Mouse (Mus musculus): ENCODE results near the gene 2010315B03Rik.

- TF ChIP-seq CTCF (IDR thresholded peaks at IDR 0.05), result no peak
- no peak for TF ChIP-seq EP300 (IDR thresholded peaks at IDR 0.05; ENCODE audit: insufficient read depth, low read depth, low read length)
- TF ChIP-seq POLR2A (IDR thresholded peaks at IDR 0.05; ENCODE audit: insufficient read depth, low read depth, low read length), result no peak
These were observed 994 bp downstream of the 2010315B03Rik start for GRCm38 (mm10) chr9:124311502-124311901.

All from heart, adult 2 months (tissue).